Mouse (Mus musculus) kidney, embryonic 16.5 days (tissue): Measurements from ENCODE around the gene Wscd2. TPM values are rescaled to one million over a fixed set of nuclear protein-coding genes. Genes with fewer than 3 reads are reported as not detected.
A peak's percentile ranks its signal among the peaks of the same experiment; 100 is the strongest.
"Not testable (repeated sequence)": the region's sequence is repeated elsewhere in the genome, so short reads cannot be mapped to it uniquely, and the experiment has no call there.

Experiments used
- ATAC-seq: fragments of 200-750 bp; cut with Nextera tagmentation; 2 replicates; pipeline ENCODE4 v1.8.0; 2017; ENCODE audit warnings: moderate TSS enrichment; ENCODE audit not compliant: low FRiP score, low TSS enrichment
- H3K27ac ChIP-seq: fragments of 300-500 bp; sonication (generic); 2 replicates; pipeline ENCODE4 v1.5.1; 2014; ENCODE audit warnings: low read length
- H3K27me3 ChIP-seq: fragments of 300-500 bp; sonication (generic); 2 replicates; pipeline ENCODE4 v1.6.1; 2014; ENCODE audit warnings: low read length, control low read depth, mixed read lengths; ENCODE audit not compliant: insufficient read depth
- H3K36me3 ChIP-seq: fragments of 300-500 bp; sonication (generic); 2 replicates; pipeline ENCODE4 v1.6.1; 2014; ENCODE audit warnings: low read length, control low read depth, mixed read lengths; ENCODE audit not compliant: insufficient read depth
- H3K4me1 ChIP-seq: fragments of 300-500 bp; sonication (generic); 2 replicates; pipeline ENCODE4 v1.6.1; 2014; ENCODE audit warnings: low read length, control low read depth, mixed read lengths; ENCODE audit not compliant: insufficient read depth
- H3K4me2 ChIP-seq: fragments of 300-500 bp; sonication (generic); replicated peaks from 2 replicates; pipeline ENCODE4 v1.6.1; 2014; ENCODE audit warnings: low read depth, low read length
- H3K4me3 ChIP-seq: fragments of 300-500 bp; sonication (generic); 2 replicates; pipeline ENCODE4 v1.5.1; 2014; ENCODE audit warnings: mild to moderate bottlenecking, low read length
- H3K9ac ChIP-seq: fragments of 300-500 bp; sonication (generic); replicated peaks from 2 replicates; pipeline ENCODE4 v1.6.1; 2014; ENCODE audit warnings: low read length
- H3K9me3 ChIP-seq: fragments of 300-500 bp; sonication (generic); 2 replicates; pipeline ENCODE4 v1.6.1; 2016; ENCODE audit warnings: low read length, control low read depth
- WGBS: fragments of 180-500 bp; shearing (Covaris S2); extraction: QIAGEN DNeasy Blood & Tissue Kit; methylation state at CpG from one replicate; pipeline ENCODE4 v1.1.7; 2014; 5-methylcytosine and 5-hydroxymethylcytosine counted together
- polyA plus RNA-seq: library from polyadenylated mRNA; unstranded; fragments of >200 nt; fragmentation: Nextera tagmentation; extraction: Ambion mirVana; gene quantifications from 2 replicates; pipeline ENCODE4 v1.2.1, GENCODE M21; 2015

The Wscd2 gene
- polyA plus RNA-seq, 1 experiment from 2014 or later, result 3.0 TPM

DNA sequence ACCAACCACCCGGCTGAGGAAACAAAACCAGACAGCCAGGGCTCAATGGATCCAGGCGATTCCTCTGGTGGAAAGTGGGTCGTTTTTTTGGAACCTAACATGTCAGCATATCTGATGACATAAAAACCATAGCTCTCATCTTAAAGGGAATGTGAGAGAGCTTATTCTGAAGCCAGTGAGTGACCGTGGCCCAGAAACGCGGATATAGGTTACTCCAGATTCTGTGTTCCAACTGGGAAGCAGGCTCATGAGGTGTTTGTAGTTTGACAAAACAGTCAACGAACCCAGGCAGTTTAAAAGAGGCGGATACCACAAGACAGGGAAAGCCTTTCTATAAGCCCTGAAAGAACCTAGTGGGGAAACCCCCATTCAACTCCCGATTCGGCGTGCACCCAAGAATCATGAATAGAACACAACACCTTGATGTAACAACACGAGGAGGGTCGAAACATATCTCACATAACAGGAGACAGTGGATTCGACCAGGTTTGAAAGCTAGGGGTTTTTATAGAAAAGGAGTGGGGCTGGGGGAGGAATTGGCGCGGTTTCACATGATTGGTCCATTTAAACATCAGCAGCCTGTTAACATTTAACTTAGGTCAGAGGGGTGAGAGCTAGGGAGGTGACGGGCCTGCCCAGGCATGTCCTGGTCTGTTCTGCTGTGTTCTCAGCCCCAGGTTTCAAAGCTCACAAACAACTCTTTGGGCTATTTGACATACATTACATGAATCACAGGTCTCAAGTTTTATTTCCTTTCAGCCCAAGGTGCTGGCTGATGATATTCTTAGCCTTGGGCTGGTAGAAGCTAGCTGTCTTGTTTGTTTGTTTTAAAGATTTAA, 95.7 kb downstream of the Wscd2 start:
- H3K36me3 ChIP-seq, H3K27me3 ChIP-seq, H3K4me3 ChIP-seq, ATAC-seq, H3K9me3 ChIP-seq, H3K9ac ChIP-seq: not testable (repeated sequence)
- Histone ChIP-seq H3K4me1 (peaks cover 38% of the 10 kb centered on the region), H3K27ac (peak overlapping the region; percentile 73), H3K4me2 (0 out of 2 replicates have a peak overlapping the region, but pooled peaks have one; percentile 7)
- WGBS, result 52% methylated on average over 17 of the region's 17 CpGs

DNA sequence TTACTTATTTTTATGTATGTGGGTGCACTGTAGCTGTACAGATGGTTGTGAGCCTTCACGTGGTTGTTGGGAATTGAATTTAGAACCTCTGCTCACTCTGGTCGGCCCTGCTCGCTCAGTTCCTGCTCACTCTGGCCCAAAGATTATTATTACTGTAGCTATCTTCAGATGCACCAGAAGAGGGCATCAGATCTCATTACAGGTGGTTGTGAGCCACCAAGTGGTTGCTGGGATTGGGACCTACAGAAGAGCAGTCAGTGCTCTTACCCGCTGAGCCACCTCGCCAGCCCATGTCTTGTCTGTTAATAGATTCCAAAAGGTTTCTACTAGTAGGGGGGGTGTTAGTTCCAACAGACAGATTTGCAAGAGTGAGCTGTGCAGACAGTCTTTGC, 96.3 kb downstream of the Wscd2 start:
- ATAC-seq, result peak; percentile 33; the same call in 1 of the 2 replicates

DNA sequence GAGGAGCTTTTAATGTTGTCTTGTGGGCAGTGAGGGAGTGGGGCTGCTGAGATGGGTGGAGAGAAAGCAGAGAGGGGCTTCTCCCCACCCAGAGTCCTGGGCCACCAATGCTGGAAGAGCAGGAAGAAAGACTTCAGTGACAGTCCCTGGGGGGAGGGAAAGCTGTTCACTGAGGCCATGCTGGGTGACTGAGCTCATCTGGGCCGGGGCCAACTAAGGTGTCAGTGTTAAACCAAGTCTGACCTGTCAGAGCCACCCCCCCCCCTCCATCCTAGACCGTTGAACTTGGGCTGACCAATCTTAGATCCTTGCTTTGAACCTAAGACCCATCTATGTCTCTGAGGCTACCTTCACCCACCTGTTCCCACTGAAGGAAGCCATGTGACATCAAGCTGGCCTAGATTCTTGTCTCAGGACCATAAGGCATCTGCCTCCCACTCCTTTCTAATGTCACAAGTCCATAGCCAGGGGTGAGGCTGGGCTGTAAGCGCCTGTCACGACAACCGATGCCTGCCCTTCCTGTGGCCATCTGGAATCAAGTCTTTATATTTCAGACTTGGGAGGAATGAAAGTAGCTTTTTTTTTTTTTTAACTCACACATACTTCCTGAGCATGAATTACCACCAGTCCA, 100.0 kb downstream of the Wscd2 start:
- Histone ChIP-seq H3K27ac (no peak overlapping the region), H3K4me3 (no peak overlapping the region), H3K9me3 (no peaks in the 10 kb centered on the region), H3K4me1 (peaks cover 24% of the 10 kb centered on the region), H3K9ac (no peak overlapping the region), H3K27me3 (no peaks in the 10 kb centered on the region), H3K36me3 (no peaks in the 10 kb centered on the region), H3K4me2 (no peak overlapping the region)
- no peak for ATAC-seq
- WGBS, result 37% methylated on average over 5 of the region's 5 CpGs

More for the DNA sequence above, 96.3 kb downstream of the Wscd2 start:
- not testable (repeated sequence) for H3K9me3 ChIP-seq, H3K4me3 ChIP-seq, H3K36me3 ChIP-seq, H3K4me2 ChIP-seq, H3K9ac ChIP-seq, H3K27me3 ChIP-seq
- peaks cover 42% of the 10 kb centered on the region for H3K4me1 ChIP-seq
- WGBS, result 34% methylated on average over 5 of the region's 5 CpGs
- H3K27ac ChIP-seq, result peak overlapping the region; percentile 53; the same call in 1 of the 2 replicates

DNA sequence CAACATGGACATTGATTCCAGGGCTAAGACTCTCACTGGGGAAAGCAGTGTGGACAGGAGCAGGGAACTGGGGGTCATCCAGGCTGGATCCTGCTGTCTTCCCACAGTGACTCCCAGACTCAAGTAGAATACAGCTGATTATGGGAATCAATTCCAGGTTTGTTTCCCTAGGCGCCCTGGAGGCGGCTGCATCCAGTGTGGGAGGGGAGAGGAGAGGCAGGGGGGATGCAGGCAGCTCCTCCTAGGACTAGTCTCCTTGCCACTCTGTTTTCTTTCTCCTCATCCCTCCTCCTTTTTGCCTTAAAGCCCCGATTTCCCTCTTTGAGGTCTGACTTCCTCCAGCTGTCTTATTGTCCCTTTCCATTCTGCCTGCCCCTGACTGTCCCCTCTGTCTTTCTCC, 101.0 kb downstream of the Wscd2 start:
- Histone ChIP-seq H3K9me3 (0 out of 2 replicates have a peak, but pooled peaks cover 1% of the 10 kb centered on the region), H3K27ac (no peak overlapping the region), H3K4me2 (no peak overlapping the region), H3K4me1 (peaks cover 16% of the 10 kb centered on the region), H3K4me3 (no peak overlapping the region), H3K9ac (no peak overlapping the region), H3K27me3 (no peaks in the 10 kb centered on the region), H3K36me3 (no peaks in the 10 kb centered on the region)
- 28% methylated on average over 3 of the region's 3 CpGs for WGBS
- ATAC-seq, result no peak

DNA sequence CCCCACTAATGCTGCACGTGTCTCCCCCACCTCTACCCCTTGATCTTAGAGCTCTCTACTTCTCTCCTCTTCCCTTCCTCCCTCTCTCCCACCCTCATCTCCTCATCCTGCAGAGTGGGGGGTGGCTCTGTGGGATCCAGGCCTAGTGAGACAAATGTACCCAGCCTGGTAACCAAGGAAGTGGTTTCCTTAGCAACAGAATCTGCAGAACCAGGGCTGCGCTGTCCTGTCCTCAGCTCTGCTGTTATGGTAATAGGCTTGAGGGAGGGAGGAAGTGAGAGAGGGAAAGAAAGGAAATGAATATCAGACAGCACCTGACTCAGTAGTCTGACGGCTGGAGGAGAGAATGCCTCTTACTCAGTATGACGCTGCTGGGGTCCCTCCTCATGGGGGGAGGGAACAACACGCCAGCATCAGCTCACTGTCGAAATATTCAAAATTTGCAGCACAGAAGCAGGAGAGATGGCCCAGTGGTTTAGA, 101.7 kb downstream of the Wscd2 start:
- no peaks in the 10 kb centered on the region for H3K36me3 ChIP-seq
- no peak overlapping the region for H3K4me3 ChIP-seq
- no peak overlapping the region for H3K27ac ChIP-seq
- 28% methylated on average over 6 of the region's 6 CpGs for WGBS
- H3K9ac ChIP-seq, result no peak overlapping the region
- ATAC-seq, result no peak
- H3K4me2 ChIP-seq, result no peak overlapping the region
- H3K27me3 ChIP-seq, result no peaks in the 10 kb centered on the region
- 0 out of 2 replicates have a peak, but pooled peaks cover 3% of the 10 kb centered on the region for H3K9me3 ChIP-seq
- H3K4me1 ChIP-seq, result peaks cover 13% of the 10 kb centered on the region

DNA sequence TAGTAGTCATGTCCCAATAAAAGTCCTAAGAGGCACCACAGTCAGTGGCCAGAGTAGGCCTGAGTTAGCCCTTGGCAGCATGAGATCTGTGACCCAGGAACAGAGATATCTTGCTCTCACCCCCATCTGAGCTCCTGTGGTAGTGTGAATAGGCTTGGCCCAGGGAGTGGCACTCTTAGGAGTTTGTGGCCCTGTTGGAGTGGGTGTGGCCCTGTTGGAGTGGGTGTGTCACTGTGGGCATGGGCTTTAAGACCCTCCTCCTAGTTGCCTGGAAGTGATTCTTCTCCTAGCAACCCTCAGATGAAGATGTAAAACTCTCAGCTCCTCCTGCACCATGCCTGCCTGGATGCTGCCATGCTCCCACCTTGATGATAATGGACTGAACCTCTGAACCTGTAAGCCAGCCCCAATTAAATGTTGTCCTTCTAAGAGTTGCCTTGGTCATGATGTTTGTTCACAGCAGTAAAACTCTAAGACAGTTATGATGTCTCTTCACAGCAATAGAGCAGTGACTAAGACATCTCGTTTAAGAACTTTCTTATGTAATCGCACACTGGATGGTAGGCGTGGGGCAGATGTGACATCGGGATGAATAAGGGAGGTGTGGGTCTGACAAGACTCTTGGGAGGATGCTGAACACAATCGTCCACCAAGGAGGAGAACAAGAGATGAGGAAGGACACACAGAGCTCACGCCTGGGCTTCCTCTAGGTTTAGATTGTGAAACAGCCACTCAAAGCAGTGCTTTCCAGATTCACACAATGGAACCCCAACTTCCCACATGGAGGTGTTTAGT, 104.0 kb downstream of the Wscd2 start:
- no peak for ATAC-seq
- peaks cover 10% of the 10 kb centered on the region for H3K4me1 ChIP-seq
- H3K36me3 ChIP-seq, result no peaks in the 10 kb centered on the region
- H3K4me3 ChIP-seq, result no peak overlapping the region
- 89% methylated on average over 6 of the region's 6 CpGs for WGBS
- H3K9ac ChIP-seq, result no peak overlapping the region
- H3K9me3 ChIP-seq, result 0 out of 2 replicates have a peak, but pooled peaks cover 3% of the 10 kb centered on the region
- H3K27ac ChIP-seq, result no peak overlapping the region
- no peak overlapping the region for H3K4me2 ChIP-seq
- H3K27me3 ChIP-seq, result no peaks in the 10 kb centered on the region

DNA sequence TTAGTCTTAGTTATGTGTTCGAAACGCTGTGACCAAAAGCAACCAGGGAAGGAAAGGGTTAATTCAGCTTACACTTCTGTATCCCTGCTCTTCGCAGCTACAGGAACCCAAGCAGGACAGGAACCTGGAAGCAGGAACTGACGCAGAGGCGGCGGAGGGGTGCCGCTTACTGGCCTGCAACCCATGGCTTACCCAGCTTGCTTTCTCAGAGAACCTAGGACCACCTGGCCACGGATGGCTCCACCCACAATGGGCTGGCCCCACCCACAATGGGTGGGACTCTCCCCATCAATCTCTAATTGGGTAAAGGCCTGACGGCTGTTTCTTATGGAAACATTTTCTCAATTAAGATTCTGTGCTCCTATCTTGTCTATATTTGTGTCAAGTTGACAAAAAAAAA, 106.1 kb downstream of the Wscd2 start:
- H3K4me2 ChIP-seq, result no peak overlapping the region
- no peak overlapping the region for H3K27ac ChIP-seq
- WGBS, result 88% methylated on average over 9 of the region's 9 CpGs
- H3K4me3 ChIP-seq, result no peak overlapping the region
- ATAC-seq, result no peak
- H3K9me3 ChIP-seq, result 0 out of 2 replicates have a peak, but pooled peaks cover 3% of the 10 kb centered on the region
- H3K4me1 ChIP-seq, result 0 out of 2 replicates have a peak, but pooled peaks cover under 1% of the 10 kb centered on the region
- H3K36me3 ChIP-seq, result no peaks in the 10 kb centered on the region
- H3K27me3 ChIP-seq, result no peaks in the 10 kb centered on the region
- H3K9ac ChIP-seq, result no peak overlapping the region

DNA sequence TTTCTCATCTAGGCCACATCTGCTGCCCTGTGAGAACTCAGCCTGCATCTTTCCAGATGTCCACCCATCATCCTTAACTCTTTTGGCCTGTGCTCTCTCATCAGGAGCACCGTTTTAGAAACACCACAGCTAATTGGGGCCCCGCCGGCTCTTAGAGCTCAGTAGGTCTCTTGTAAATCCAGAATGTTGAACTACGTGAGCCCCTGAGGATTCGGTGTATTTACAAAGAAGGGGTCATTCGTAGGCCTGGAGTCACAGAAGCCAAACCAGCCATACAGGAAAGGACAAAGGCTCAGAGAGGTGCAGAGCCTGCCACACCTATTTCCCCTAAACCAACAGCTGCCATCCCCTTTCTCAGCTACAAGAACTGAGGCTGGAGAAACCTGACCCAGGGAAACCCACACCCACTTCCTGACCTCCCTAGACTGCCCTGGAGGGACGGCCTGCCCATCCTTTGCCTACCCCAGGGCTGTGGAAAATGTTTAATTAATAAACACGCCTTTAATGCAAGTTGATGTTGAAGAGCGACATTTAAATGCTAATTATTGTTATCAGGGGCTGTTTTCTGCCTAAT, 106.7 kb downstream of the Wscd2 start:
- no peak overlapping the region for H3K9ac ChIP-seq
- H3K36me3 ChIP-seq, result no peaks in the 10 kb centered on the region
- H3K27ac ChIP-seq, result no peak overlapping the region
- 0 out of 2 replicates have a peak, but pooled peaks cover 3% of the 10 kb centered on the region for H3K9me3 ChIP-seq
- no peaks in the 10 kb centered on the region for H3K27me3 ChIP-seq
- 66% methylated on average over 9 of the region's 9 CpGs for WGBS
- H3K4me1 ChIP-seq, result no peaks in the 10 kb centered on the region
- no peak for ATAC-seq
- H3K4me2 ChIP-seq, result no peak overlapping the region
- H3K4me3 ChIP-seq, result no peak overlapping the region

DNA sequence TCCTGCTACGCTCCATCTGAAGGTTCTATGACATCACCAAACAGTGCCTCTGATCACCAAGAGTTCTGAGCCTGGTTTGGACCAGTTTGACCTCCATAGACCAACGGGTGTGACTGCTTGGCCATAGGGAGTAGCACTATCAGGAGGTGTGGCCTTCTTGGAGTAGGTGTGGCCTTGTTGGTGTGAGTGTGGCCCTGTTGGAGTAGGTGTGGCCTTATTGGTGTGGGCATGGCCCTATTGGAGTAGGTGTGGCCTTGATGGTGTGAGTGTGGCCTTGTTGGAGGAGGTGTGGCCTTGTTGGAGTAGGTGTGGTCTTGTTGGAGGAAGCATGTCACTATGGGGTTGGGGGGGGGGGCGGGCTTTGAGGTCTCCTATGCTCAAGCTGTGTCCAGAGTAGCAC, 110.0 kb downstream of the Wscd2 start:
- no peak for ATAC-seq
- no peaks in the 10 kb centered on the region for H3K36me3 ChIP-seq
- no peak overlapping the region for H3K9ac ChIP-seq
- 87% methylated on average over 2 of the region's 3 CpGs for WGBS
- no peaks in the 10 kb centered on the region for H3K4me1 ChIP-seq
- no peak overlapping the region for H3K4me3 ChIP-seq
- H3K9me3 ChIP-seq, result 0 out of 2 replicates have a peak, but pooled peaks cover 3% of the 10 kb centered on the region
- no peak overlapping the region for H3K4me2 ChIP-seq
- H3K27ac ChIP-seq, result no peak overlapping the region
- no peaks in the 10 kb centered on the region for H3K27me3 ChIP-seq
